Mouse (Mus musculus) kidney, adult 2 months (tissue): ENCODE data around the gene Acer2. TPM values are rescaled to one million over a fixed set of nuclear protein-coding genes. Genes with fewer than 3 reads are reported as not detected.
"Not testable (repeated sequence)": the region's sequence is repeated elsewhere in the genome, so short reads cannot be mapped to it uniquely, and the experiment has no call there.

Experiments
- DNase-seq: peaks from one replicate; pipeline ENCODE4 v3.0.0; 2021
- H3K27ac ChIP-seq: fragments of 200-500 bp; 2 replicates; pipeline ENCODE4 v1.5.1; 2012; ENCODE audit warnings: low read depth, low read length, control low read depth, inconsistent platforms; ENCODE audit not compliant: insufficient read depth
- H3K27me3 ChIP-seq: fragments of 200-500 bp; replicated peaks from 2 replicates; pipeline ENCODE4 v1.6.1; 2012; ENCODE audit warnings: mild to moderate bottlenecking, moderate library complexity, low read length, inconsistent platforms; ENCODE audit not compliant: control insufficient read depth, insufficient read depth
- H3K36me3 ChIP-seq: fragments of 200-500 bp; 2 replicates; pipeline ENCODE4 v1.6.1; 2012; ENCODE audit warnings: mild to moderate bottlenecking, moderate library complexity, low read length, inconsistent platforms; ENCODE audit not compliant: control insufficient read depth, insufficient read depth
- H3K4me1 ChIP-seq: fragments of 200-500 bp; 2 replicates; pipeline ENCODE4 v1.6.1; 2011; ENCODE audit warnings: low read length; ENCODE audit not compliant: control insufficient read depth, insufficient read depth
- H3K4me3 ChIP-seq: fragments of 200-500 bp; 2 replicates; pipeline ENCODE4 v1.5.1; 2011; ENCODE audit warnings: mild to moderate bottlenecking, low read depth, low read length, control low read depth; ENCODE audit not compliant: insufficient read depth
- CTCF ChIP-seq: fragments of 200-500 bp; conservative IDR thresholded peaks from 2 replicates; pipeline ENCODE4 v1.5.1; 2011; ENCODE audit warnings: low read depth, mild to moderate bottlenecking, control low read depth, low read length, moderate library complexity, mixed read lengths; ENCODE audit not compliant: insufficient read depth, insufficient read length
- POLR2A ChIP-seq: fragments of 200-500 bp; IDR thresholded peaks from one replicate; pipeline ENCODE4 v1.6.1; 2011; ENCODE audit warnings: low read depth, low read length, control low read depth
- WGBS: fragments of 180-500 bp; shearing (Covaris S2); methylation state at CpG from one replicate; pipeline ENCODE4 v1.1.7; 2018; 5-methylcytosine and 5-hydroxymethylcytosine counted together
- polyA plus RNA-seq: library from polyadenylated mRNA; depleted of rRNA; stranded (reverse); fragments of >200 nt; gene quantifications from 2 replicates; pipeline ENCODE4 v1.2.3, GENCODE M21; 2012; rRNA removed

The Acer2 gene
- 28.0 and 35.0 TPM in 2 replicates for polyA plus RNA-seq

- DNase-seq: peak; percentile 97
- TF ChIP-seq CTCF: no peak
- TF ChIP-seq POLR2A: peak; percentile 94
- H3K4me1 ChIP-seq: no peaks in the 10 kb centered on the region
- no peaks in the 10 kb centered on the region for H3K36me3 ChIP-seq
- peak within 1 kb of the TSS; percentile 99 for H3K4me3 ChIP-seq
- H3K27me3 ChIP-seq: no peaks in the 10 kb centered on the region
- WGBS: 1% methylated on average over 60 of the region's 60 CpGs
- H3K27ac ChIP-seq: peak within 1 kb of the TSS; percentile 54
Observed at GRCm38 (mm10) chr4:86874146-86874847, at the start of gene Acer2. Gene Acer2 (plus strand): TSS chr4:86874396.

GRCm38 (mm10) chr4:86825143-86825542, 49.1 kb upstream of the Acer2 start:
- Histone ChIP-seq H3K27me3 (no peaks in the 10 kb centered on the region), H3K4me3 (no peak overlapping the region), H3K4me1 (no peaks in the 10 kb centered on the region), H3K27ac (no peak overlapping the region), H3K36me3 (peaks cover 4% of the 10 kb centered on the region)
- TF ChIP-seq POLR2A (no peak), CTCF (no peak)
- 92% methylated on average over 7 of the region's 7 CpGs for WGBS
- no peak for DNase-seq

- H3K4me1 ChIP-seq: no peaks in the 10 kb centered on the region
- peaks cover 4% of the 10 kb centered on the region for H3K36me3 ChIP-seq
- WGBS: 89% methylated on average over 2 of the region's 2 CpGs
- H3K27me3 ChIP-seq: no peaks in the 10 kb centered on the region
- TF ChIP-seq CTCF (no peak), POLR2A (no peak)
- no peak overlapping the region for H3K27ac ChIP-seq
- DNase-seq: no peak
- no peak overlapping the region for H3K4me3 ChIP-seq
Observed at GRCm38 (mm10) chr4:86831896-86832295, 42.3 kb upstream of the Acer2 start.

- not testable (repeated sequence) for H3K27ac ChIP-seq, H3K4me1 ChIP-seq, H3K36me3 ChIP-seq, H3K27me3 ChIP-seq, DNase-seq, H3K4me3 ChIP-seq
- 98% methylated on average over 2 of the region's 2 CpGs for WGBS
Observed at GRCm38 (mm10) chr4:86841141-86841540, 33.1 kb upstream of the Acer2 start.

GRCm38 (mm10) chr4:86845384-86845783, 28.8 kb upstream of the Acer2 start:
- 96% methylated on average over 3 of the region's 3 CpGs for WGBS

GRCm38 (mm10) chr4:86847246-86847645, 26.9 kb upstream of the Acer2 start:
- Histone ChIP-seq H3K27me3 (no peaks in the 10 kb centered on the region), H3K4me3 (no peak overlapping the region), H3K27ac (no peak overlapping the region), H3K36me3 (peaks cover 1% of the 10 kb centered on the region; the same call in 1 of the 2 replicates), H3K4me1 (no peaks in the 10 kb centered on the region)
- DNase-seq: no peak
- 78% methylated on average over 2 of the region's 2 CpGs for WGBS
- TF ChIP-seq CTCF (no peak), POLR2A (no peak)

More at GRCm38 (mm10) chr4:86845384-86845783, 28.8 kb upstream of the Acer2 start:
- peaks cover 1% of the 10 kb centered on the region; the same call in 1 of the 2 replicates for H3K36me3 ChIP-seq
- H3K4me1 ChIP-seq: no peaks in the 10 kb centered on the region
- TF ChIP-seq POLR2A (no peak), CTCF (no peak)
- DNase-seq: no peak
- no peak overlapping the region for H3K27ac ChIP-seq
- H3K4me3 ChIP-seq: no peak overlapping the region
- no peaks in the 10 kb centered on the region for H3K27me3 ChIP-seq

- Histone ChIP-seq H3K36me3 (peaks cover 13% of the 10 kb centered on the region), H3K27ac (no peak overlapping the region), H3K4me1 (peaks cover 3% of the 10 kb centered on the region; the same call in 1 of the 2 replicates), H3K27me3 (no peaks in the 10 kb centered on the region), H3K4me3 (no peak overlapping the region)
- WGBS: 88% methylated on average over 2 of the region's 2 CpGs
- no peak for DNase-seq
- TF ChIP-seq CTCF (no peak), POLR2A (no peak)
Observed at GRCm38 (mm10) chr4:86851331-86851730, 22.9 kb upstream of the Acer2 start.
